Mouse (Mus musculus): Measurements from ENCODE around the gene Ttc27.

DNA sequence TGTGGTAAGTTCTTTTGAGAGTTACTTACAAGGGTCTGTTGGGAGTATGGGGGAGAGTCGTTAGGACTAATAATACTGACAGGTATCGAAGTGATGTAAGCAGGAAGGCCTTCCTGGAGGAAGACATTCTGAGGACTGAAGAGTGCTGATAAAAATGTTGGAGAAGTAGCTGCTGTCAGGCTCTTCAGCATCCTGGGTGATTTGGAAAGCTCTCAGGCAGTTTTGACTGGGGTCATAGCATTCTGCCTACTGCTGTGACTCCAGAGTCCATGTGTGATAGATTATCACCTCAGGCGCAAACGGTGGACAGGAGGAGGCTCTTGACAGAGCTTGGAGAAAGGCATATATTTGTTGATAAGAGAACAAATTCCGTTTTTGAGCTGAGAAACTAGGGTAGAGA lies 12.1 kb upstream of the Ttc27 start:
- TF ChIP-seq POLR2A (IDR thresholded peaks at IDR 0.05; ENCODE audit: insufficient read depth, low read length) (no peak), EP300 (IDR thresholded peaks at IDR 0.05; ENCODE audit: insufficient read depth, low read depth, low read length) (no peak), CTCF (IDR thresholded peaks at IDR 0.05; ENCODE audit: low read depth, low read length) (no peak)
